Mouse (Mus musculus): ENCODE measurements around the gene Myo1b.
A peak's percentile ranks its signal among the peaks of the same experiment; 100 is the strongest.

The Myo1b gene

GRCm38 (mm10) chr1:51845264-51846036 lies 70.4 kb downstream of the Myo1b start:
- DNase-seq, result no peak

DNA sequence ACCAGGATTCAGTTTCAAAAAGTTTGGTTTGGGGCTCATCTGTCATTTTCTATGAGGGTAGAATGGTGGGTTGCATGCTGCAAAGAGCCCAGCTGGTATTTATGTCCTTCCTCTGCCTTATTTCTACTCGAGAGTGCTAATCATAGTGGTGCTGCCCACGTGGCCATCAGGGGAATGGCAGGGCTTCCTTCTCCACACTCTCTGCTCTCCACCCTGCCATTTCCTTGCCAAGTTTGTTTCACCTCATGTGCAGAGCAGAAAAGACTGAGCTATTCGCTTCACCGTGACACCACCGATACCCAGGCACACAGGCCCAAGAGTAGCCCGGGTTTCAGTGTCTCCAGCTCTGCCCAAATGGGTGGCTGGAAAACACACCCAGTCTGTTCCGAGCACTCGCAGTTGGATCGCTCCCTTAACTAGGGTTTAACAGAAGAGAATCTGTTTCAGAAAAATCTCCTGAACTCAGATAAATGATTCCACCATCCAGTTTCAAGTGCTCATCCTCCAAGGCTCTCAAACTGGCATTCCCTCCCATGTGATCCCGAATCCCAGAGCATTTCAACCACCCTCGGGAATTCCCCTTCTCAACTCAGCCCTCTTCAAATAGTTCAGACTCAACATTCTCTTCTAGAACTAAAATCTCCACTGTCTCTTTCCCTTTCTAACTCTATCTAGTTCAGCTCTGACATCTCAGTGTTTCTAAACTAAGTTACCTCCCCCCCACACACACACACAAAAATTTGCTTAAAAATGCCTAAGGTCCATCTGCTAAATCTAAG lies 77.8 kb downstream of the Myo1b start:
- DNase-seq, result peak; percentile 43

DNA sequence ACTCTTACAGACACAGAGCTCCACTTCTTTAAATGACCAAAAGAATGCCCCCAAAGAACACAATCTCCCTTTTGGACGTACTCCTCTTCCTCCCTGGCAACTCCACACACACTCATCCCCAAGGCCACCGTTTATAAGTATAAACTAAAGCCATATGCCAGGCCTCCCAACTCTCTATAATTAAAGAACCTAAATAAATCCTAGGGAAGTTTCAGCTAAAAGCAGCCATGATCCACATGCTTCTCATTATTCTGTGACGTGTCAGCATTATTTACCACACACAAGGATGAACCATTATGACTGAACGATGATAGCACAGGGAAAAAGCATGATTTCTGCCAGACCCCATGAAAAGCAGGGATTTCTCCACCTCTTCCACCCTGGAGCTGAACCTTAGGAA lies 78.6 kb downstream of the Myo1b start:
- no peak for DNase-seq

DNA sequence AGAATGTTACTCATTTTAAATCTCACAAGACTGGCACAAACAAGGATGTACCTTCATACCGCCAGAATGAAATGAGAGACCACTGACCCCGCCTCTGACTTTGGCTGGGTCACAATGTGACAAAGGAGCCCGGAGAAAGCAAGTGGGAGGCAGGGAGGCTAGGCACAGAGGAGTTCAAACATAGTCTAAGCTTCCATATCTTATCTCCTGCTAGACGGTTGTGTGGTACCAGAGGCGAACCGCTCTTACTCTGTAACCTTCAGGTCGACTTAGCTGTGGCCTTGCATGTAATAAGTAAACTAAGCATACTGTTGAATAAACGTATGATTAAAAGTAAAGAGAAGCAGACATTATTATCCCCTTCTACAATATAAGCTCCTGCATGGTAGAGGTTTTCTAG lies 80.1 kb downstream of the Myo1b start:
- DNase-seq, result no peak

- no peak for DNase-seq
Observed at GRCm38 (mm10) chr1:51834072-51834471, 81.8 kb downstream of the Myo1b start.

DNA sequence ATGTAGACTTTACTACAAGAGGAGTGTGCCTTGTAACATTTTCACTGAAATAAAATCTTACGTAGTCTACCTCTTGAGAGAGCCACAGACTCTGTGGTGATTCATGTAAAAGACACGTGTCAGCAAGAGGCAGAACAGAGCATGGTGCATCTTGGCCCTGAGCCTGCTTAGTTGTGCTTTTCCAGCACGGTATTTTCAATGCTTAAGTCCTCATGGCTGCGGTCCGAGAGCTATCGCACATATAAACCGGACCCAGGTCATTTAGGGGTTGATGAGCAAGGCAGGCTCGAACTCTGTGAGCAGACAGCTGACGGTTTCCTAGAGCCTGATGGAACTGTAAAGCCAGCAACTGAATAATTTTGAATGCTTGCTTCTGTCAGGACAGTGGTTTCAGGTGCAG lies 86.5 kb downstream of the Myo1b start:
- no peak for DNase-seq

DNA sequence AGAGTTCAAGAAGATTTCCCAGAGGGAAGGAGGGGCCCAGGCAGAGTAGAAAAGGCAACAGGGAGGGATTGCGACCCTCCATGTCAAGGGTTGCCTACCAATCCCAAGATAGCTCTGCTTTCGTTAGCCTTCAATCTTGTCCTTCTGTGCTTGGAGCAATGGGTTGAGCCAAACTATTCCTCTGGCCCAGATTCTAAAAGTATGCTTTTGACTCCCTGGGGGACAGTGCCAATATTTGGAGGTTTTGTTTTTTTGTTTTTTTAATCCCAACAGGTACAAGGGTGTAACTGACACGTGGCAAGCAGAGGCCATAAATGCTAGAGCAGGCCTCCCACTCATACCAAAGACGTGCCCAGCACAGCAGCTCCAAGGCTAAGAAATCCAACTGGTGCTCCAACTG lies 93.3 kb downstream of the Myo1b start:
- DNase-seq, result no peak

DNA sequence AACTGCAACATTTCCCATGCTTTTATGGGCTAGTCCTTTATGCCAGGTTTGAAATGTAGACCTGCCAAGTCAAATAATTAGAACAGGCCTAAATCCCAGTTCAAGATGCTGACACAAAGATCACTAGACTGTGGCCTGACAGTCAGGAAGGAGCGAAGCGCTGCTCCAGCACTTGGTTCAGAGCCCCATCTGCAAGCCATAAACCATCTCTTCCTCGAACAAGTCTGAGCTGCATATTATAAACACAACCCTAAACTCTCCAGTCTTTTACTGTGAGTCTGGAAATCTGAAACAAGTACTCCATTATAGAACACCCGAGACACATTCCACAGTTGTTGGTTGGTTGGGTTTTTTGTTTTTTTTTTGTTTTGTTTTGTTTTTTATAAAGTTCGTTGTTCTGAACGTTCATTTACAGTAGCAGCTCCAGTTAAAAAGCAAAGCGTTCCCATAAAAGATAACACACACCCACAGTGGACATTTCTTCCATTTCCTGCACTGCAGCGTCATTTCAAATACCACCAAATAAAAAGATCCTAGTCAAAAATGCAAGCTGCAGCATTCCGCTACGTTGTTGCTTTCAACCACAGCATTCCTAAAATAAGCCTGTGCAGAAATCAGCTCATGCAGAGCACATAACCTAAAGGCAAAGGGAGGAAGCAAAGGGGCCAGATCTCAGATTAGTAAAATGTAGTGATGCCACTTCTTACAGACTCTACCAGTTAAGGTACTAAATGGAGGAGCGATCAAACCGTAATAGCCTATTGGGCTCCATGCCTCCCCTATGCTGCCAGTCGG lies 94.0 kb downstream of the Myo1b start:
- DNase-seq, result no peak

DNA sequence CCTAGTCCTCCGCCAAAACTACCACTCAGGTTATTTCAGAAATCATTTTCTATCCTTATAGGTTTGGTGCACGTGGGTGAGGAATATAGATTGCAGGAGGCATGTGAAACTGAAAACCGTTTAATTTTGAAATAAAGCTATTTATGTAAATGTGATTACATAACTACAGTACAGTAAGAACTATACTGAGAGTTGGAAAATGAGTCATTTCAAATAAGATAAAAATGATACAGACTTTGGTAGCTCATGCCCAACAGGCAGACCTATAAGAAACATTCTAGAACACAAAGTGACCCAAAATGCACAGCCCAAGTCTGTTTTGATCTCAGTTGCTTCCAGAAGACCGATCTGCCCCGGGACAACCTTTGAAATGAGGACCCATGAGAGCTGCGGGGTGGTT lies 95.4 kb downstream of the Myo1b start:
- no peak for DNase-seq

DNA sequence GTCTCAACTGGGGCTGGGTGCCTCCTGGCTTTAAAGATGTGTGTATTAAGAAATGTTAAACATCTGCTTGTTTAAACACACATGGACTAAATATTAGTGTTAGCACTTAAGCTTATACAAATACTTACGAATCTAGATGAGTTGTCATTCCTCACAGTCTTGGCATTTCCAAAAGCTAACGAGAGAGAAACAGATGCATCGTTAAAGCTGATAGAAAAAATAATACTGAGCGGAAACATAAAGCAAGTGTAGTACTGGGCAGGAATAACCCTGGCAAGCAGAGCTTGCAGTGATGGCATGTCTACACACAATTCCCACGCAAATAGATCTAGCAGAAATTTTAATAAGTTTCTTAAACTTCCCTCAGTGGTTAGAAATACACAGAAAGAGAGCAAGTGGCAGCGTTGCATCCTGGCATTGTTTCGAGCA lies 95.8 kb downstream of the Myo1b start:
- DNase-seq, result no peak

DNA sequence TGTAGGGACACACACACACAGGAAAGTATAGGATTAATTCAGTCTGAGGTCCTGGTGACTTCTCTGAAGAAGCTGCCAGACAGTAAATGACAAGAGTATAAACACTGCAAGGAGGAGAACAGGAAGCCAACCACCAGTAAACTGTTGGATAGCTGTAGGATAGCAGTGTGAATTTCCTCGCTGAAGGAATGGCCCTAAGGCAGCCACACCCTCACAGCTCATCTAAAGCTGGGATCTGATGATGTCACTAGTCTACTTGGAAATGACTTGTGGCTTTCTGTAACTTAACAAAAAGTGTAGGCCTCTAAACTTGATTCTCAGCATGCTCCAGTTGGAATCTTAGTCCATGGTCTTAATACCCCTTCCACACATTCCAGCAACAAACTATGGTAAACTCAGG lies 100.2 kb downstream of the Myo1b start:
- no peak for DNase-seq

- no peak for DNase-seq
Observed at GRCm38 (mm10) chr1:51814854-51815630, 100.8 kb downstream of the Myo1b start.

- DNase-seq, result no peak
Observed at GRCm38 (mm10) chr1:51808847-51809246, 107.0 kb downstream of the Myo1b start.

DNA sequence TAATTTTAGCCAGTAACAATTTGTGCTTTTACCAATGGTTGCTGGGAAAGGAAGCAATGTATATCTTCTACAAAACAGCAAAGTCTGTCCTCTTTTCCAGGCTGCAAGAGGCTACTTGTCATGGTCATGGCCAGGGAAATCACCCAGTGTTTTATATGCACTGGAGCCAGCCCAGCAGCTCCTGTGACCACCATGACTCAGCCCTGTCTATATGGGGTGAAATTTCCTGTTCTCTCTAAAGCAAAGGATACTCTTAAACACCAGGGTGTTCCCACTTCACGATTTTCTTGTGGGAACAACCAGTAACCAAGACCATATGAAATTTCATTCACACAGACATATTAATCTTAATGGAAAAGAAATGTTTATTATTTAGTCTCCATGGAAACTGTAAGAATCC lies 107.6 kb downstream of the Myo1b start:
- no peak for DNase-seq

DNA sequence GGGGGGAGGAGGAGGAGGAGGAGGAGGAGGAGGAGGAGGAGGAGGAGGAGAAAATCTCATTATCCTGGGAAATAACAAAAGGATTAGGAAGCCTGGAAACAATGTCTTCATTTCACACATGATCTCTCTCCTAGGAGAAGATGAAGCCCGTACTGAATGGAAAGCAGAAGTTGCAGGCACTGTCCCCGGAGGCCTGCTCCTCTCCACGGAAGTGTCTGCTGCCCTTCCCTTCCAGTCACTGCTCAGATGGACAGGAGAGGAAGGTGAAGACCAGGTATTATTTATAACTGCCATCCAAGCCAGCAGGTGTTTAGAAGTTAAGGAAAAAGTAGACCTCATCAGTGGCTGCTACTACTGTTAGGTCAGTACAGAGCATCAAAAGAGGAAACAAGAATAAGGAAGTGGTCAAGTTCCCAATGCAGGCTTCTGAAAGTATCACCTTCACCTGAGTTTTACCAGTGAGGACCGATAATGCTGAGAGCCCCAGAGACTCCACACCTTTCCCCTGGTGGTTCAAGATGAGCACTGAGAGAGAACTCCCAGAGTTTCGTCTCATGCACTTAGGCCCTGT lies 110.7 kb downstream of the Myo1b start:
- DNase-seq, result no peak

DNA sequence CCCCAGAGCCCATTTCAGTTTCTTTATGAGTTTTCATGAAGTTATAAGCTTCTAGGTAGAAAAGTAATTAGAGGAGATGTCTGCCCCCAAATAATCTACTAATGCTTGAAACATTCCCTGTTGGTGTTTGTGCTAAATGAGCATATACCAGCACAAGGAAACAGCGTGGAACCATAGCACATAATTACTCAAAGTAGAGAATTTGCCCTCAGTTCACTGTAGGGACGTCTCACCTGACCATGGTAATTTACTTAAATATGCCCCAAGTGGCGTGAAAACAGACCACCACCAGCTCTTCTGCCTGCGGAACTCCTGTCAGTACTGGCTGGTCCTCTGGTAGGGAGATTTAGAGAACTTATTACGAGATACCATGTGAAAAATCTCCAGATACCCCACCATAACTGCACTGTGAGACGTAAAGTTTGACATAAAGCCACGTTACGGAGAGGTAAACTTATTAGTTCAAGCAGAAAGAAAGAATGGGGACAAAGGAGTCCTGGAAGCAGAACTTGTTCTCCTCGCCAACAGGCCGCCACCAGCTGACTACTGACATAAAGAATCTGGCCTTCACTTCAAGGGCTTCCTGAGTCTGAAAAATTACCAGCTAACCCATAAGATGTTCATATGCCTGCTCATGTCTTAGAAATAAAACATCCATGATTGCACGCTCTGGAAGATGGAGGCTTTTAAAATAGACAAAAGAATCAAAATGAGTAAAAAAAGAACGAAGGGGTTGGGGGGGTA lies 111.4 kb downstream of the Myo1b start:
- no peak for DNase-seq

GRCm38 (mm10) chr1:51798011-51798471 lies 117.8 kb downstream of the Myo1b start:
- no peak for DNase-seq

DNA sequence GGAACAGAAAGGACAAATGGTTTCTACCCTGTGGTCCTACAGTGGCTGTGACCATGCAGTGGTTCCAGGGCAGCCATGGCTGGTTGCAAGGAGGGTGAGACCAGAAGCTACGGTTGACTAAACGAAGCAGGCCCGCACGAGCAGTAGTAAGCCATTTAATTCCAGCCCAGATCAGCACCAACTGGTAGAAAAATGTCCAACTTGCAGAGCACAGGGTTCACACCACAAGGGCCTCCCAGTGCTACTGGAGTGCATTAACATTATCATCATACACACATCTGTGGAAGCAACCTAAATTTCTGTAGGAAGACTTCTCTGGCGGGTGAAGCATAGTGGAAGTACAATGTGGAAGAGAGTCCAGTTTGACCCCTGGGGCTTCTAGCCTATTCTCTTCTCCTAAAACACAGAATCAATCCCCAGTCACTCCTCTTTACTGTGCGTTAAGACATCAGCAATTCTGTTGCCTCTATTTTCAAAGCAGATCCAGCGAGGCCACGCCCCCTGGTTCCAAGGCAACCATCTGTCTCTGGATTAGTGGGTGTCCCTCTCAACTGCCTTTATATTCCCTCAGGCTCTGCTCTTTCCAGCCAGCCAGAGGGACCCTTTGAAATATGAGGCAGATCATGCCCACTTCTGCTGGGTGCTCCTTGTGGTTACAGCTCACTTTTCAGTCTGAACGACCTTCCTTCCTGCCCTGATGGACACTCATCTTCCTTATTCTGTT lies 120.1 kb downstream of the Myo1b start:
- DNase-seq, result peak; percentile 41

GRCm38 (mm10) chr1:51789269-51789668 lies 126.6 kb downstream of the Myo1b start:
- peak; percentile 14 for DNase-seq

GRCm38 (mm10) chr1:51782091-51782490 lies 133.8 kb downstream of the Myo1b start:
- DNase-seq, result no peak

DNA sequence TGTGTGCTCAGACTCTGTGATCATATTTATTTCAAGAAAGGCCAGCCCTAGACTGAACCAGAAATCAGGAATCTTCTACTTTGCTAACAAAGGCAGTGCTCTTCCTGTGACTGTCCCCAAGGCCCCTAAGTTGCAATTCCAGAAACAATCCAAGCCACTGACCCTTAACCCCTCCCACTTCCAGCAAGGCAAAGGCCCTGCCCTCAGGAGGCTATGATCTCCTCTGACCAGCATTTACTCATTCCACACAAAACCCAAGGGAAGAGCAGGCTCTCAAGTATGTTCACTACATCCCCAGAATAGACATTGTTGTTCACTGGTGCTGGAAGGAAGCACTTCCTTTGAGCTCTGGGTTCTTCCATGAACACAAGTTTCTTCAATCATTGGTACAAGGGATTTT lies 135.5 kb downstream of the Myo1b start:
- no peak for DNase-seq
